Mouse (Mus musculus): ENCODE results near the gene Atg101. TPM values are rescaled to one million over a fixed set of nuclear protein-coding genes. Genes with fewer than 3 reads are reported as not detected.

Atg101 gene
- polyA plus RNA-seq, 1 experiment from 2014 or later, result 77.0 TPM

DNA sequence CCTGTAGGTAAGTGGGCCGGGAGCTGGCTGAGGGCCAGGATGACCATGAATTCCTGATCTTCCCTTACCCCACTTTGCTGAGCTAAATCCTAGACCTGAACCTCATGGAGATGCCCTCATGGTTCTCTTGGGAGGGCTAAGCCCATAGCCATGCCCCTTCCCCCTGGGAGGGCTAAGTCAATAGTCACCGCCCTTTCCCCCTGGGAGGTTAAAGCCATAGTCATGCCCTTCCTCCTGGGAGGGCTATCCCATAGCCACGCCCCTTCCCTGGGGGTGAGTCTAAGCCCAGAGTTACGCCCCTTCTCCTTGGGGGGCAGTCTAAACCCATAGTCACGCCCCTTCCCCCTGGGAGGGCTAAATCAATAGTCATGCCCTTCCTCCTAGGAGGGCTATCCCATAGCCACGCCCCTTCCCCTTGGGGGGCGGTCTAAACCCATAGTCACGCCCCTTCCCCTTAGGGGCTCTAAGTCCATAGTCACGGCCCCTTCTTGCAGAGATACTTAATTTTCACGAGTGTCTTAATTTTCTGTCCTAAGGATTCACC, 42.0 kb downstream of the Atg101 start:
- no peak for DNase-seq (ENCODE audit: low spot score)
- 37% methylated on average over 10 of the region's 10 CpGs for WGBS
- no peaks in the 10 kb centered on the region for H3K36me3 ChIP-seq
- no peak overlapping the region for H3K27ac ChIP-seq
- no peaks in the 10 kb centered on the region; the same call in 1 of the 2 replicates for H3K27me3 ChIP-seq (ENCODE audit: insufficient read depth, poor library complexity, severe bottlenecking)
- H3K9me3 ChIP-seq, result no peaks in the 10 kb centered on the region
- no peak overlapping the region for H3K4me3 ChIP-seq
- peaks cover 26% of the 10 kb centered on the region for H3K4me1 ChIP-seq

DNA sequence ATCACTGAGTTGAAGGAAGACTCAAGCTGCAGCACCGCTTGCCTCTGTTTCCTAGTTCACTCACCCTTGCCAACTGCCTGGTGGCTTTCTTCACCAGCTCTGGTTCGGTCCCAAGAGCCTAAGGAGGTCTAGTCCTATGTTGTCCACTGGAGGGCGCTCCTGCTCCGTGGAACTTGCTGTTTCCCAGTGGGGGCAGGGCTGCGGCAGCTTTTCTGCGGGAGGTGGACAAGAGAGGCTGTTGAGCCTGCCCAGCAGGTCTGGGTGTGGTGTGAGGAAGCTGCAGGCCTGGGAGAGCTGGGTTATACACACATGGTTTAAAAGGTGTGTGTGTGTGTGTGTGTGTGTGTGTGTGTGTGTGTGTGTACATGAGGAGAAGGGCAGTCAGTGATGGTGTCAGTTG, 43.2 kb downstream of the Atg101 start:
- WGBS, result 6% methylated on average over 6 of the region's 6 CpGs
- Histone ChIP-seq H3K4me3 (no peak overlapping the region), H3K4me1 (peaks cover 17% of the 10 kb centered on the region), H3K27ac (no peak overlapping the region), H3K36me3 (no peaks in the 10 kb centered on the region), H3K27me3 (ENCODE audit: insufficient read depth, poor library complexity, severe bottlenecking) (peaks cover 6% of the 10 kb centered on the region), H3K9me3 (no peaks in the 10 kb centered on the region)
- DNase-seq (ENCODE audit: low spot score), result peak; percentile 89

DNA sequence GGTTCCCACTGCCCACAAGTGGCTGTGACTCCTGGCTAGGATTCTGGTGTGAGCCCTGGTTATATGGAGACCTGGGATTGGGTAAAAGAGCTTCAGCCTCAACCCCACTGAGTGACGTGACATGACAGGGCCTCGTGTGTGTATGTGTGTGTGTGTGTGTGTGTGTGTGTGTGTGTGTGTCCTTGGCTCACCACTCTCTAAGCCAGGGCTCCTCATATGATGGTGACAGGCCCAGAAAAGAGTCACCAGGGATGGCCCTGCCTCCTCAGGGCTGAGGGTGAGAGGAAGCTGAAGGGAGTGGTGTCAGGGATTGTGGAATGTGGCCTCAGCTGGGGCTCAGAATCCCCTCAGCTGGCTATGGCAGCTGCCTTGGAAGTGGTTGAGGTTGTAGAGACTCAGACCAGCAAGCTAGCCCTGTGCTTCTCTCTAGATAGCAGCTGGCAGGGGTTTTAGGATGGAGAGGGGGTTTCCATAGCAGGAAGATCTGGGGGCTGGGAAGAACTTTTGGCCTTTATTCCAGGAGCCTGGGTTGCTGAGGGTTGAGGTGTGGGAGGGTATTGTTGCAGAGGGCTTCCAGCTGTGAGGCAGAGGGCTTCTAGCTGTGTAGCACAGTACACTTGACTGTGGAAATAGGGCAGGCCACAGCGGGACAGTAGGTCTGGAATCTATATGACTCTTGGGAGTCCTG, 44.9 kb downstream of the Atg101 start:
- H3K27ac ChIP-seq, result no peak overlapping the region
- 66% methylated on average over 3 of the region's 3 CpGs for WGBS

DNA sequence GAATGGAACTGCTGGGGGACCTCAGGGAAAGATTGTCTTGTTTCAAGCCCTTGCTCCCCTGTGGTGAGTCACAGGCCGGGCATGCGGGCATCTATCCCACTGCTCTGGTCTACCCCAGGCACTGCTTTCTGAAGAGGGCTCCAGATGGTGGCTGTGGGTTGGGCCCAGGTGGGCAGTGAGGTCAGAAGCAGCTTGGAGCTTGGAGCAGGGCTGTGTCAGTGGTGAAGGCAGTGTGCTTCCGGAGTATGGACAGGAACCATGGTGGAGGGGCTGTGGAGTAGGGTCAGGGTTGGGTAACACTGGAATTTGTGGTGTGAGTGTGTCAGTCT, 45.5 kb downstream of the Atg101 start:
- Histone ChIP-seq H3K9me3 (no peaks in the 10 kb centered on the region), H3K36me3 (no peaks in the 10 kb centered on the region), H3K27me3 (ENCODE audit: insufficient read depth, poor library complexity, severe bottlenecking) (peaks cover 22% of the 10 kb centered on the region), H3K4me1 (peaks cover 24% of the 10 kb centered on the region), H3K27ac (no peak overlapping the region), H3K4me3 (no peak overlapping the region)
- 68% methylated on average over 3 of the region's 3 CpGs for WGBS
- no peak for DNase-seq (ENCODE audit: low spot score)

More for the DNA sequence above, 44.9 kb downstream of the Atg101 start:
- Histone ChIP-seq H3K4me3 (no peak overlapping the region), H3K9me3 (no peaks in the 10 kb centered on the region), H3K36me3 (no peaks in the 10 kb centered on the region), H3K4me1 (peaks cover 24% of the 10 kb centered on the region), H3K27me3 (ENCODE audit: insufficient read depth, poor library complexity, severe bottlenecking) (peaks cover 18% of the 10 kb centered on the region)
- DNase-seq (ENCODE audit: low spot score), result no peak

DNA sequence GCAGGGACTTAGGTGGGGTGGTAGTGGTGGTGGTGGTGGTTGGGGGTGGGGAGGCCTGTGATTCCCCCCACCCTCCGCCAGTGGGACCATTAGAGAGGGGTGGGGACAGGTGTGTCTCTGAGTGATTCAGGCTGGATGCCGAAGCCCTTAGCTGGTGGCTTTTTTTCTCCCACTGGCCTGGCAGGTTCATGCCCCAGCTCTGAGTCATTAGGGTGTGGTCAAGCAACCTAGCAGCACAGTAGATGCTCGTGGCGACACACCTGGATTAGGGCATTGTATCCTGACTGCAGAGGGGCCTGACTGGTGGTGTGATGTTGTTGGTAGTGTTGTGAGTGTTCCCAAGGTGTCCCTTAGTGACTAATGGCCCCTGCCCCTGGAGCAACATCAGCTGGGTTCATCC, 47.0 kb downstream of the Atg101 start:
- Histone ChIP-seq H3K4me1 (peaks cover 26% of the 10 kb centered on the region), H3K9me3 (no peaks in the 10 kb centered on the region), H3K4me3 (no peak overlapping the region), H3K27me3 (ENCODE audit: insufficient read depth, poor library complexity, severe bottlenecking) (peaks cover 30% of the 10 kb centered on the region), H3K36me3 (no peaks in the 10 kb centered on the region), H3K27ac (no peak overlapping the region)
- 81% methylated on average over 4 of the region's 4 CpGs for WGBS
- no peak for DNase-seq (ENCODE audit: low spot score)

DNA sequence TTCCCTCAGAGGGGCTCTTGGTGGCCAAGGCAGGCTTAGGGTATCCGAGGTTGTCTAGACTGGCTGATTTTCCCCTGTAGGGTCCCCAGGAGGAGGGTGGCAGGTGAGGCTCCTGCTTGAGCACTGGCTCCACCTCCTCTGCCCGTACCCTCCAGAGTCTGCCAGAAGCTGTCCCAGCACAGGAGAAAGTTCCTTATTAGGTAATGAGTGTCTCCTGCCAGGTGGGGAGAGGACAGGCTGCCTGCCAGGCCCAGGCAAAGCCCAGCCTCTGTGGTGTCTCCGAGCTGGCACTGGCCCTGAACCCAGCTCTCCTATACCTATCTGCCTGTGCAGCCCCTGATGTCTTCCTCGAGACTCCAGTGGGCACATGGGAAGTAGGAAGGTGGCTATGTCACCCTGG, 48.3 kb downstream of the Atg101 start:
- Histone ChIP-seq H3K4me1 (peaks cover 37% of the 10 kb centered on the region), H3K36me3 (no peaks in the 10 kb centered on the region), H3K27me3 (ENCODE audit: insufficient read depth, poor library complexity, severe bottlenecking) (peaks cover 41% of the 10 kb centered on the region), H3K9me3 (no peaks in the 10 kb centered on the region), H3K4me3 (no peak overlapping the region), H3K27ac (0 out of 2 replicates have a peak overlapping the region, but pooled peaks have one; percentile 50)
- WGBS, result 64% methylated on average over 4 of the region's 4 CpGs
- DNase-seq (ENCODE audit: low spot score), result no peak

DNA sequence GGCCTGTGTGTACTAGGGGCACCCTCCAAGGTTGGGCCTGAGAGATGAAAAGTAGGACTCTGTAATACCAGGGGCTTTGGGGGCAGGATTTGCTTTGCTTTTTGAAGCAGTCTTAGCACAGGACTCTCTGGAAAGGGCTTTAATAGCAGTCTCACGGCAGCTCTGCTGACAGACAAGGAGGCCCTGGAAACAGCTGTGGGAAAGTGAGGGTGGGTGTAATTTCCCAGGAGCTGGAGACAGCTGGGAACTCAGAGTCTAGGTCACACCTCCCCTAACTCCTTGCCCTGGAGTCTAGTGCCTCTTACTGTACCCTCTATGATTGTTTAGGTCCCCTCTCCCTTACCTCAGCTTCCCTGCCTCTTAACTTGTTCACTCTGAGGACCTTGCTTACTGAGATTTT, 49.1 kb downstream of the Atg101 start:
- no peaks in the 10 kb centered on the region for H3K9me3 ChIP-seq
- H3K4me1 ChIP-seq, result peaks cover 38% of the 10 kb centered on the region
- 21% methylated on average over 1 of the region's 1 CpGs for WGBS
- no peaks in the 10 kb centered on the region for H3K36me3 ChIP-seq
- peaks cover 49% of the 10 kb centered on the region for H3K27me3 ChIP-seq (ENCODE audit: insufficient read depth, poor library complexity, severe bottlenecking)
- H3K4me3 ChIP-seq, result no peak overlapping the region
- peak overlapping the region; percentile 50 for H3K27ac ChIP-seq
- DNase-seq (ENCODE audit: low spot score), result no peak

DNA sequence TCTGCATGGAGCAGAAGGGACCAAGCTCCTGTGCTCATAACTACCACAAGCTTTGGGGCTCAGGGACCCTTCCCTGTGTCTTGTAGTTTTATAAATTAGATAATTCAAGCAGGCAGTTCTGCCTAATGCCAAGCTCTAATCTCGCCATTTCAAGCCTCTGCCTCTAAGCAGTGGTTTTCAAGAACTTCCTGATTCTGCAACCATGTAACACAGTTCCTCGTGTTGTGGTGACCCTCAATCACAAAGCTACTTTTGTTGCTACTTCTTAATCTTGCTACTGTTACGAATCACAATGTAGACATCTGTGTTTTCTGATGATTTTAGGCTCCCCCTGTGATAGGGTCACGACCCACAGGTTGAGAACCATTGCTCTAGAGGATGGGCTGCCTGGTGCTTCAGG, 49.6 kb downstream of the Atg101 start:
- DNase-seq (ENCODE audit: low spot score), result no peak
- no peaks in the 10 kb centered on the region for H3K36me3 ChIP-seq
- H3K4me3 ChIP-seq, result no peak overlapping the region
- peaks cover 38% of the 10 kb centered on the region for H3K4me1 ChIP-seq
- H3K27me3 ChIP-seq (ENCODE audit: insufficient read depth, poor library complexity, severe bottlenecking), result peaks cover 51% of the 10 kb centered on the region
- 56% methylated on average over 4 of the region's 4 CpGs for WGBS
- H3K27ac ChIP-seq, result 0 out of 2 replicates have a peak overlapping the region, but pooled peaks have one; percentile 50
- no peaks in the 10 kb centered on the region for H3K9me3 ChIP-seq

DNA sequence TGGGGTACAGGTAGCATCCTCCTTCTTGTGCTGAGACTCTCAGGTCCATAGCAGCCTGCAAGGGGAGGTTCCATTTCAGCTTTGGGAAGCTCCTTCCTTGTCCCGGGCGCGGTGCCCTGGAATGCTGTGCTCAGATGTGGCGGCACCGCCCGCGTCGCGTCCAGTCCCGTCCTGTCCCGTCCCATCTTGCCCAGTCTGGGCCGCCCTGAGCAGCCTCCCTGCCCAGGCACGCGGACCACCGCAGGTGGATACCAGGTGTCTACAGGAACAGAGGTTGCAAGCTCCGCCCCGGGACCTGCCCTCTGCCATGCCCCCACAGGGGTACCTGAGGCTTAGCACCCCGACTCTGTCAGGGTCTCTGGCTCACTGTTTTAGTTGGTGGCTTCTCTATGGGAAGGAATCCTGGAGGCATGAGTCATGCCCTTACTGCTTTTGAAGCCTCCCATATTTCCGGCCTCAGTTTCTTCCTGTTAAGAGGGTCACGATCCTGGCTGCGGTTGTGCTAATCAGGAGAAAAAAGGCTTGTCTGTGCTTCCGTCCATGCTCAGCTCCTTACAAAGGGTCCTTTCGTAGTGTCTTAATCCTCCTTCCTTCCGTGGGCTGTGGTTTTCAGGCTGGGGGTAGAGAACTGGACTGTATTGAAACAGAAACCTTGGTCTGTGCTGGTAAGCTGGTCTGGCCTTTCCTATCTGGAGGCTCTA, 52.6 kb downstream of the Atg101 start:
- H3K9me3 ChIP-seq, result no peaks in the 10 kb centered on the region
- 38% methylated on average over 24 of the region's 24 CpGs for whole genome bisulfite sequencing
- DNase-seq (ENCODE audit: low spot score), result no peak

DNA sequence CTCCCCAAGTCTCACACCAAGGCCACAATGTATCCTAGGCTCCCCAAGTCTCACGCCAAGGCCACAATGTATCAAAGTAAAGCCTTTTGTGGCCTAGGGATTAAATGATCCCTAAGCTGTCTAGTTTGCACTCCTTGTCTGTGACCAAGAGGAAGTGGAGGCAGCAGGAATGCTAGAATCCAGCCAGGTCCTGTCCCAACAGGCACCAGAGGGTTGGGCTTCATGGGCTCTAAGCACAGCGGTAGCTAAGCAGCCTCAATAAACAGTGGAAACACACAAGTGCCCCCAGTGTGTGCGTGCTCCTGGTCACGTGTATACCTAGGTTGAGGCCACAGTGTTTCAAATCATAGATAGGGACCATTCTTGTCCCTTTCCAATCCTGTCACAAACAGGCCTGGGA, 54.3 kb downstream of the Atg101 start:
- Histone ChIP-seq H3K36me3 (no peaks in the 10 kb centered on the region), H3K4me1 (peaks cover 19% of the 10 kb centered on the region), H3K4me3 (no peak overlapping the region), H3K27ac (no peak overlapping the region), H3K9me3 (no peaks in the 10 kb centered on the region), H3K27me3 (ENCODE audit: insufficient read depth, poor library complexity, severe bottlenecking) (peaks cover 56% of the 10 kb centered on the region)
- WGBS, result 66% methylated on average over 4 of the region's 4 CpGs
- no peak for DNase-seq (ENCODE audit: low spot score)

More for the DNA sequence above, 52.6 kb downstream of the Atg101 start:
- Histone ChIP-seq H3K27ac (peak overlapping the region; percentile 73), H3K36me3 (no peaks in the 10 kb centered on the region), H3K27me3 (ENCODE audit: insufficient read depth, poor library complexity, severe bottlenecking) (peaks cover 61% of the 10 kb centered on the region), H3K4me3 (no peak overlapping the region), H3K4me1 (peaks cover 28% of the 10 kb centered on the region)

DNA sequence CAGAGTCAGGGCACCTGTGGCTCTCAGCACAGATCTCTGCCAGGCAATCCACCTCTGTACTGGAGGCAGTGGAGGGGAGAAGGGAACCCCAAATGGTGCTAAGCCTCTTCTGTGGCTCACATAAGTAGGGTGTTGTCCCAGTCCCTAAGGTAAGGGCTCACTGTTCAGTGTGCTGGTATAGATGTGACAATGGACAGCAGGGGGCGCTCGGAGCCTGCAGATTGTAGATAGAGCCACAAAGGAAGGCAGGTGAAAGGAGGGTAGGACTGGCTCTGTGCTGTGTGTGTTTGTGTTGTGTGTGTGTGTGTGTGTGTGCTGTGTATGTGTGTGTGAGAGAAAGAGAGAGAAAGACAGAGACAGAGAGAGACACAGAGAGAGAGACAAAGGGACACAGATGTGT, 55.5 kb downstream of the Atg101 start:
- 0% methylated on average over 2 of the region's 2 CpGs for WGBS

More for the DNA sequence above, 55.5 kb downstream of the Atg101 start:
- peaks cover 19% of the 10 kb centered on the region for H3K4me1 ChIP-seq
- H3K9me3 ChIP-seq, result no peaks in the 10 kb centered on the region
- H3K4me3 ChIP-seq, result no peak overlapping the region
- H3K27me3 ChIP-seq (ENCODE audit: insufficient read depth, poor library complexity, severe bottlenecking), result peaks cover 57% of the 10 kb centered on the region
- DNase-seq (ENCODE audit: low spot score), result peak; percentile 93
- H3K27ac ChIP-seq, result no peak overlapping the region
- H3K36me3 ChIP-seq, result no peaks in the 10 kb centered on the region

Data from heart, embryonic 10.5 days (tissue).